Comparison of ENCODE assay signal across 8 mouse cellular contexts in genomic region chr5:64648492-64648891, GRCm38 (mm10).
DNase-seq lines count a peak whose midpoint lies in the region; ATAC-seq and TF ChIP-seq lines count a peak whose summit lies in the region.

No protein-coding gene starts in this region.

- intact Hi-C loops in gastrocnemius, adult 2 months (cut with DNase I): no loop called here

- no peak for TF ChIP-seq CTCF in gastrocnemius, adult 2 months (IDR thresholded peaks at IDR 0.05)
- no peak for TF ChIP-seq CTCF in small intestine, adult 2 months (IDR thresholded peaks at IDR 0.05; ENCODE audit: extremely low read depth, insufficient read length, insufficient replicate concordance, low read depth, low read length)

- no peak overlapping the region for H3K9ac ChIP-seq in forebrain, embryonic 15.5 days (replicated peaks)
- peak overlapping the region; percentile 36; the same call in 1 of the 2 replicates for H3K9ac ChIP-seq in intestine, embryonic 16.5 days (ENCODE audit: low read depth, low read length)
- H3K9ac ChIP-seq in liver, embryonic 15.5 days: no peak overlapping the region

- H3K4me3 ChIP-seq in gastrocnemius, adult 2 months: no peak overlapping the region
- no peak overlapping the region for H3K4me3 ChIP-seq in forebrain, embryonic 15.5 days
- H3K4me3 ChIP-seq in intestine, embryonic 16.5 days (ENCODE audit: low read length): no peak overlapping the region
- H3K4me3 ChIP-seq in liver, embryonic 15.5 days (replicated peaks): no peak overlapping the region
- no peak overlapping the region for H3K4me3 ChIP-seq in small intestine, adult 2 months (ENCODE audit: low read depth, low read length)

- H3K9me3 ChIP-seq in forebrain, embryonic 15.5 days: no peaks in the 10 kb centered on the region
- 0 out of 2 replicates have a peak, but pooled peaks cover 3% of the 10 kb centered on the region for H3K9me3 ChIP-seq in intestine, embryonic 16.5 days (ENCODE audit: control insufficient read depth, low read length)
- H3K9me3 ChIP-seq in liver, embryonic 15.5 days (replicated peaks): no peaks in the 10 kb centered on the region

- no peaks in the 10 kb centered on the region for H3K36me3 ChIP-seq in forebrain, embryonic 15.5 days
- no peaks in the 10 kb centered on the region for H3K36me3 ChIP-seq in intestine, embryonic 16.5 days (ENCODE audit: control insufficient read depth, insufficient read depth, low read length)
- no peaks in the 10 kb centered on the region for H3K36me3 ChIP-seq in liver, embryonic 15.5 days (replicated peaks)
- H3K36me3 ChIP-seq in small intestine, adult 2 months (ENCODE audit: control insufficient read depth, insufficient read depth, low read length): no peaks in the 10 kb centered on the region

- H3K27ac ChIP-seq in gastrocnemius, adult 2 months: no peak overlapping the region
- H3K27ac ChIP-seq in forebrain, embryonic 15.5 days (replicated peaks): 0 out of 2 replicates have a peak overlapping the region, but pooled peaks have one; percentile 1
- H3K27ac ChIP-seq in intestine, embryonic 16.5 days (ENCODE audit: low read length): peak overlapping the region; percentile 68; the same call in 1 of the 2 replicates
- no peak overlapping the region for H3K27ac ChIP-seq in liver, embryonic 15.5 days (replicated peaks)
- H3K27ac ChIP-seq in small intestine, adult 2 months (ENCODE audit: insufficient read depth, low read depth, low read length): peak overlapping the region; percentile 25; the same call in 1 of the 2 replicates

- peak; percentile 9 for DNase-seq in gastrocnemius, postnatal 10 days
- DNase-seq in gastrocnemius, adult 2 months: no peak
- no peak for DNase-seq in gastrocnemius, postnatal 4 days (ENCODE audit: low spot score in 2 of 2)
- DNase-seq in urinary bladder, postnatal 14 days (ENCODE audit: low spot score): no peak

- ATAC-seq in forebrain, embryonic 15.5 days (replicated peaks): no peak
- peak; percentile 71 for ATAC-seq in intestine, embryonic 16.5 days
- 0 out of 2 replicates have a peak, but pooled peaks have one; percentile 38 for ATAC-seq in liver, embryonic 15.5 days (ENCODE audit: insufficient read depth)

- H3K27me3 ChIP-seq in forebrain, embryonic 15.5 days: no peaks in the 10 kb centered on the region
- H3K27me3 ChIP-seq in intestine, embryonic 16.5 days (replicated peaks; ENCODE audit: control insufficient read depth, insufficient read depth, low read length): no peaks in the 10 kb centered on the region
- no peaks in the 10 kb centered on the region for H3K27me3 ChIP-seq in liver, embryonic 15.5 days
- H3K27me3 ChIP-seq in small intestine, adult 2 months (ENCODE audit: control insufficient read depth, insufficient read depth, low read length): no peaks in the 10 kb centered on the region

- TF ChIP-seq POLR2A in small intestine, adult 2 months (IDR thresholded peaks at IDR 0.05; ENCODE audit: low read depth, low read length): no peak

- WGBS in forebrain, embryonic 15.5 days: 12% methylated on average over 8 of the region's 8 CpGs
- WGBS in intestine, embryonic 16.5 days: 15% methylated on average over 8 of the region's 8 CpGs
- WGBS in liver, embryonic 15.5 days (ENCODE audit: insufficient replicate concordance): 12% methylated on average over 8 of the region's 8 CpGs
- 7% methylated on average over 8 of the region's 8 CpGs for WGBS in small intestine, adult 2 months

- H3K4me2 ChIP-seq in forebrain, embryonic 15.5 days (replicated peaks): no peak overlapping the region; the same call in 1 of the 2 replicates
- peak overlapping the region; percentile 31; the same call in 1 of the 2 replicates for H3K4me2 ChIP-seq in intestine, embryonic 16.5 days (ENCODE audit: low read depth, low read length)
- peak overlapping the region; percentile 74 for H3K4me2 ChIP-seq in liver, embryonic 15.5 days

- peaks cover 13% of the 10 kb centered on the region for H3K4me1 ChIP-seq in forebrain, embryonic 15.5 days
- H3K4me1 ChIP-seq in intestine, embryonic 16.5 days (ENCODE audit: control insufficient read depth, insufficient read depth, low read length): peaks cover 20% of the 10 kb centered on the region
- H3K4me1 ChIP-seq in liver, embryonic 15.5 days (replicated peaks): peaks cover 26% of the 10 kb centered on the region
- peaks cover 16% of the 10 kb centered on the region for H3K4me1 ChIP-seq in small intestine, adult 2 months (ENCODE audit: control insufficient read depth, insufficient read depth, insufficient read length, low read length)

Comparison
In these comparisons a context has a peak if more than half of its experiments do, and no peak if none do; other contexts are left out.
1. H3K27ac ChIP-seq: peak in forebrain, embryonic 15.5 days (single experiment), intestine, embryonic 16.5 days (single experiment) and small intestine, adult 2 months (single experiment); none in gastrocnemius, adult 2 months (single experiment) and liver, embryonic 15.5 days (single experiment).